Mouse (Mus musculus) ES-CJ7 (cell line): ENCODE results near the gene C2.
"Not testable (repeated sequence)": the region's sequence is repeated elsewhere in the genome, so short reads cannot be mapped to it uniquely, and the experiment has no call there.

Source experiments
- DNase-seq: peaks from one replicate; pipeline ENCODE4 v3.0.0; 2011; ENCODE audit warnings: low read depth, low spot score

The C2 gene

GRCm38 (mm10) chr17:34911945-34912351 lies 13.9 kb upstream of the C2 start:
- DNase-seq: peak; percentile 91

- DNase-seq: peak; percentile 89
Observed at GRCm38 (mm10) chr17:34910982-34911381, 12.9 kb upstream of the C2 start.

- DNase-seq: peak; percentile 87
Observed at GRCm38 (mm10) chr17:34902895-34903294, 4.8 kb upstream of the C2 start.

- DNase-seq: not testable (repeated sequence)
Observed at GRCm38 (mm10) chr17:34901948-34902347, 3.9 kb upstream of the C2 start.

GRCm38 (mm10) chr17:34900826-34901225 lies 2.8 kb upstream of the C2 start:
- DNase-seq: not testable (repeated sequence)

- no peak for DNase-seq
Observed at GRCm38 (mm10) chr17:34899890-34900243, 1.8 kb upstream of the C2 start.

GRCm38 (mm10) chr17:34899053-34899889 lies 1.2 kb upstream of the C2 start:
- DNase-seq: peak; percentile 27

GRCm38 (mm10) chr17:34898706-34899052 lies 614 bp upstream of the C2 start:
- no peak for DNase-seq

- DNase-seq: no peak
Observed at GRCm38 (mm10) chr17:34897373-34898159, 499 bp downstream of the C2 start.

- DNase-seq: peak; percentile 64
Observed at GRCm38 (mm10) chr17:34896366-34896765, 1.7 kb downstream of the C2 start.

GRCm38 (mm10) chr17:34895724-34896123 lies 2.3 kb downstream of the C2 start:
- DNase-seq: no peak

- peak; percentile 50 for DNase-seq
Observed at GRCm38 (mm10) chr17:34894801-34895530, 3.1 kb downstream of the C2 start.

GRCm38 (mm10) chr17:34894074-34894597 lies 3.9 kb downstream of the C2 start:
- DNase-seq: peak; percentile 94

GRCm38 (mm10) chr17:34893072-34893824 lies 4.8 kb downstream of the C2 start:
- peak; percentile 71 for DNase-seq

GRCm38 (mm10) chr17:34891377-34891776 lies 6.7 kb downstream of the C2 start:
- DNase-seq: peak; percentile 73

GRCm38 (mm10) chr17:34890074-34890743 lies 7.9 kb downstream of the C2 start:
- DNase-seq: peak; percentile 55

- DNase-seq: no peak
Observed at GRCm38 (mm10) chr17:34887942-34888341, 10.1 kb downstream of the C2 start.

- DNase-seq: no peak
Observed at GRCm38 (mm10) chr17:34885615-34886014, 12.4 kb downstream of the C2 start.

GRCm38 (mm10) chr17:34884704-34885103 lies 13.4 kb downstream of the C2 start:
- DNase-seq: no peak

GRCm38 (mm10) chr17:34883332-34883731 lies 14.7 kb downstream of the C2 start:
- DNase-seq: no peak
